Mouse (Mus musculus) midbrain, embryonic 13.5 days (tissue): ENCODE measurements around the gene Rhebl1. TPM values are rescaled to one million over a fixed set of nuclear protein-coding genes. Genes with fewer than 3 reads are reported as not detected.

Experiments used
- ATAC-seq: fragments of 200-750 bp; cut with Nextera tagmentation; 2 replicates; pipeline ENCODE4 v1.8.0; 2017; ENCODE audit warnings: mild to moderate bottlenecking, moderate TSS enrichment, moderate library complexity
- H3K27ac ChIP-seq: fragments of 300-500 bp; sonication (generic); 2 replicates; pipeline ENCODE4 v1.5.1; 2015; ENCODE audit warnings: inconsistent platforms, mild to moderate bottlenecking, moderate library complexity
- H3K27me3 ChIP-seq: fragments of 300-500 bp; sonication (generic); 2 replicates; pipeline ENCODE4 v1.6.1; 2015; ENCODE audit warnings: mild to moderate bottlenecking, inconsistent platforms
- H3K36me3 ChIP-seq: fragments of 300-500 bp; sonication (generic); 2 replicates; pipeline ENCODE4 v1.6.1; 2015; ENCODE audit warnings: mild to moderate bottlenecking, inconsistent platforms
- H3K4me1 ChIP-seq: fragments of 300-500 bp; sonication (generic); replicated peaks from 2 replicates; pipeline ENCODE4 v1.6.1; 2015; ENCODE audit warnings: inconsistent platforms
- H3K4me2 ChIP-seq: fragments of 300-500 bp; sonication (generic); replicated peaks from 2 replicates; pipeline ENCODE4 v1.6.1; 2015; ENCODE audit warnings: moderate library complexity, mild to moderate bottlenecking, inconsistent platforms
- H3K4me3 ChIP-seq: fragments of 300-500 bp; sonication (generic); replicated peaks from 2 replicates; pipeline ENCODE4 v1.5.1; 2015; ENCODE audit warnings: mild to moderate bottlenecking, inconsistent platforms
- H3K9ac ChIP-seq: fragments of 300-500 bp; sonication (generic); replicated peaks from 2 replicates; pipeline ENCODE4 v1.6.1; 2015; ENCODE audit warnings: mild to moderate bottlenecking, inconsistent platforms
- H3K9me3 ChIP-seq: fragments of 300-500 bp; sonication (generic); 2 replicates; pipeline ENCODE4 v1.6.1; 2016; ENCODE audit warnings: mild to moderate bottlenecking, inconsistent platforms
- WGBS: fragments of 180-500 bp; shearing (Covaris S2); methylation state at CpG from one replicate; pipeline ENCODE4 v1.1.7; 2015; 5-methylcytosine and 5-hydroxymethylcytosine counted together
- polyA plus RNA-seq: library from polyadenylated mRNA; unstranded; fragments of >200 nt; fragmentation: Nextera tagmentation; extraction: Ambion mirVana; gene quantifications from 2 replicates; pipeline ENCODE4 v1.2.1, GENCODE M21; 2015

The Rhebl1 gene
- polyA plus RNA-seq, 1 experiment from 2014 or later = 33.9 TPM

GRCm38 (mm10) chr15:98837006-98837742, 57.2 kb downstream of the Rhebl1 start:
- 95% methylated on average over 21 of the region's 21 CpGs for WGBS
- no peak overlapping the region for H3K4me3 ChIP-seq
- H3K9ac ChIP-seq = no peak overlapping the region
- H3K27ac ChIP-seq = no peak overlapping the region
- peaks cover 91% of the 10 kb centered on the region for H3K36me3 ChIP-seq
- H3K4me2 ChIP-seq = no peak overlapping the region
- H3K4me1 ChIP-seq = 0 out of 2 replicates have a peak, but pooled peaks cover under 1% of the 10 kb centered on the region
- no peaks in the 10 kb centered on the region for H3K9me3 ChIP-seq
- no peaks in the 10 kb centered on the region for H3K27me3 ChIP-seq
- no peak for ATAC-seq

GRCm38 (mm10) chr15:98835291-98835690, 59.0 kb downstream of the Rhebl1 start:
- Histone ChIP-seq H3K27ac (no peak overlapping the region), H3K4me3 (no peak overlapping the region), H3K4me1 (0 out of 2 replicates have a peak, but pooled peaks cover 10% of the 10 kb centered on the region), H3K36me3 (peaks cover 73% of the 10 kb centered on the region), H3K9ac (no peak overlapping the region), H3K27me3 (no peaks in the 10 kb centered on the region), H3K9me3 (no peaks in the 10 kb centered on the region), H3K4me2 (no peak overlapping the region)
- no peak for ATAC-seq
- whole genome bisulfite sequencing = 93% methylated on average over 14 of the region's 14 CpGs

- no peak for ATAC-seq
- Histone ChIP-seq H3K36me3 (peaks cover 60% of the 10 kb centered on the region), H3K9ac (no peak overlapping the region), H3K4me1 (peaks cover 17% of the 10 kb centered on the region), H3K27ac (no peak overlapping the region), H3K4me3 (no peak overlapping the region), H3K27me3 (no peaks in the 10 kb centered on the region), H3K4me2 (no peak overlapping the region), H3K9me3 (no peaks in the 10 kb centered on the region)
- WGBS = 92% methylated on average over 12 of the region's 13 CpGs
Observed at GRCm38 (mm10) chr15:98834059-98834458, 60.3 kb downstream of the Rhebl1 start.

GRCm38 (mm10) chr15:98833281-98833680, 61.1 kb downstream of the Rhebl1 start:
- H3K9me3 ChIP-seq = no peaks in the 10 kb centered on the region
- no peak for ATAC-seq
- peaks cover 17% of the 10 kb centered on the region for H3K4me1 ChIP-seq
- no peak overlapping the region for H3K4me2 ChIP-seq
- H3K27me3 ChIP-seq = no peaks in the 10 kb centered on the region
- H3K36me3 ChIP-seq = peaks cover 53% of the 10 kb centered on the region
- WGBS = 88% methylated on average over 11 of the region's 11 CpGs
- no peak overlapping the region for H3K4me3 ChIP-seq
- H3K9ac ChIP-seq = no peak overlapping the region
- no peak overlapping the region for H3K27ac ChIP-seq

- Histone ChIP-seq H3K27ac (peak overlapping the region; percentile 65), H3K4me2 (peak overlapping the region; percentile 81; the same call in 1 of the 2 replicates), H3K4me3 (no peak overlapping the region), H3K9ac (0 out of 2 replicates have a peak overlapping the region, but pooled peaks have one; percentile 6), H3K9me3 (no peaks in the 10 kb centered on the region), H3K4me1 (peaks cover 17% of the 10 kb centered on the region), H3K36me3 (peaks cover 47% of the 10 kb centered on the region), H3K27me3 (no peaks in the 10 kb centered on the region)
- WGBS = 67% methylated on average over 12 of the region's 12 CpGs
- ATAC-seq = no peak
Observed at GRCm38 (mm10) chr15:98832161-98833058, 61.9 kb downstream of the Rhebl1 start.

GRCm38 (mm10) chr15:98831684-98832035, 62.7 kb downstream of the Rhebl1 start:
- Histone ChIP-seq H3K27ac (peak overlapping the region; percentile 81), H3K4me3 (peak overlapping the region; percentile 77), H3K9me3 (no peaks in the 10 kb centered on the region), H3K4me1 (peaks cover 17% of the 10 kb centered on the region), H3K27me3 (no peaks in the 10 kb centered on the region), H3K9ac (0 out of 2 replicates have a peak overlapping the region, but pooled peaks have one; percentile 84), H3K4me2 (peak overlapping the region; percentile 81), H3K36me3 (peaks cover 40% of the 10 kb centered on the region)
- ATAC-seq = peak; percentile 59
- WGBS = 19% methylated on average over 9 of the region's 9 CpGs

- Histone ChIP-seq H3K4me3 (peak within 1 kb of the TSS; percentile 77), H3K36me3 (peaks cover 33% of the 10 kb centered on the region), H3K9ac (peak within 1 kb of the TSS; percentile 84), H3K4me2 (peak within 1 kb of the TSS; percentile 81), H3K27me3 (no peaks in the 10 kb centered on the region), H3K4me1 (peaks cover 17% of the 10 kb centered on the region), H3K27ac (peak within 1 kb of the TSS; percentile 81), H3K9me3 (no peaks in the 10 kb centered on the region)
- peak; percentile 98 for ATAC-seq
- under 1% methylated on average over 51 of the region's 66 CpGs for WGBS
Observed at GRCm38 (mm10) chr15:98830736-98831683, 63.3 kb downstream of the Rhebl1 start, which contains the start of gene Prkag1. TSS of gene Prkag1 (minus strand) at chr15:98831521.

Other genes with a start within 250 kb of the Rhebl1 start
- 28.6 and 29.5 TPM in 2 replicates for gene Ddx23, start 231.6 kb downstream of the Rhebl1 start, polyA plus RNA-seq
- 10.2 and 12.7 TPM in 2 replicates for gene Rnd1, start 217.1 kb downstream of the Rhebl1 start, polyA plus RNA-seq
- 2.6 and 3.2 TPM in 2 replicates for gene Ccdc65, start 186.3 kb downstream of the Rhebl1 start, polyA plus RNA-seq
- 3.5 and 4.1 TPM in 2 replicates for gene Fkbp11, start 166.3 kb downstream of the Rhebl1 start, polyA plus RNA-seq
- 57.5 and 66.0 TPM in 2 replicates for gene Arf3, start 131.3 kb downstream of the Rhebl1 start, polyA plus RNA-seq
- 0.24 TPM in 1 of 2 replicates, not detected in the other for gene Wnt10b, start 116.4 kb downstream of the Rhebl1 start, polyA plus RNA-seq
- gene Wnt1, start 104.7 kb downstream of the Rhebl1 start, polyA plus RNA-seq = 4.0 and 8.6 TPM in 2 replicates
- 0.50 and 1.2 TPM in 2 replicates for gene Ddn, start 85.0 kb downstream of the Rhebl1 start, polyA plus RNA-seq
- gene Prkag1, start 63.0 kb downstream of the Rhebl1 start, polyA plus RNA-seq = 83.3 and 89.9 TPM in 2 replicates
- gene Kmt2d, start 23.3 kb downstream of the Rhebl1 start, polyA plus RNA-seq = 13.1 and 13.9 TPM in 2 replicates
- gene Dhh, start 4.0 kb upstream of the Rhebl1 start, polyA plus RNA-seq = 0.48 and 0.82 TPM in 2 replicates
- 40.7 and 50.1 TPM in 2 replicates for gene Lmbr1l, start 23.7 kb upstream of the Rhebl1 start, polyA plus RNA-seq
- 1,161 and 1,231 TPM in 2 replicates for gene Tuba1b, start 40.0 kb upstream of the Rhebl1 start, polyA plus RNA-seq
- gene Gm49450, start 59.0 kb upstream of the Rhebl1 start, polyA plus RNA-seq = not detected in 2 replicates
- 15,883 and 15,999 TPM in 2 replicates for gene Tuba1a, start 59.2 kb upstream of the Rhebl1 start, polyA plus RNA-seq
- 37.3 and 41.4 TPM in 2 replicates for gene Tuba1c, start 135.4 kb upstream of the Rhebl1 start, polyA plus RNA-seq
- 7.5 and 8.2 TPM in 2 replicates for gene Prph, start 160.6 kb upstream of the Rhebl1 start, polyA plus RNA-seq
- 13.3 and 14.6 TPM in 2 replicates for gene Troap, start 180.0 kb upstream of the Rhebl1 start, polyA plus RNA-seq
- gene C1ql4, start 193.3 kb upstream of the Rhebl1 start, polyA plus RNA-seq = 10.1 and 13.7 TPM in 2 replicates
- 1.7 and 1.8 TPM in 2 replicates for gene Dnajc22, start 198.6 kb upstream of the Rhebl1 start, polyA plus RNA-seq
- 40.6 and 45.7 TPM in 2 replicates for gene Spats2, start 231.4 kb upstream of the Rhebl1 start, polyA plus RNA-seq